Mouse (Mus musculus): Measurements from ENCODE around the gene Orai1.

Orai1 gene

DNA sequence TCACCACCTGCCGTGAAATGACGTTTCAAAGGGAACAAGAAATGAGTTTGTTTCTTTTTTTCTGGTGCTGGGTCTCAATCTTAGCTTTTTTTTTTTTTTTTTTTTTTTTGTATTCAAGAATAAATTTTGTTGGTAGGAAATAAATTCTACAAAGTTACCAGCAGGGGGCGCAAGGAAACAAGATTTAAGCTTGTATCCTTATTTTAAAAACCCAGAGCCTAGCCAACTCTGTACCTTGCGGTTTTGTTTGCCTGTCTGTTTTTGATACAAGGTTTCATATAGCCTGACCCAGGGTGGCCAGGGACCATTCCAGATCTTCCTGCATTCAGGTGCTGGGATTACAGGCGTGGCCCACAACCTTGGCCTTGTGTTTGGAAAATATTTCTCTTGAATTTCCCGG, 49.3 kb downstream of the Orai1 start:
- no peak for DNase-seq (ENCODE audit: extremely low read depth, low read depth, low spot score)

DNA sequence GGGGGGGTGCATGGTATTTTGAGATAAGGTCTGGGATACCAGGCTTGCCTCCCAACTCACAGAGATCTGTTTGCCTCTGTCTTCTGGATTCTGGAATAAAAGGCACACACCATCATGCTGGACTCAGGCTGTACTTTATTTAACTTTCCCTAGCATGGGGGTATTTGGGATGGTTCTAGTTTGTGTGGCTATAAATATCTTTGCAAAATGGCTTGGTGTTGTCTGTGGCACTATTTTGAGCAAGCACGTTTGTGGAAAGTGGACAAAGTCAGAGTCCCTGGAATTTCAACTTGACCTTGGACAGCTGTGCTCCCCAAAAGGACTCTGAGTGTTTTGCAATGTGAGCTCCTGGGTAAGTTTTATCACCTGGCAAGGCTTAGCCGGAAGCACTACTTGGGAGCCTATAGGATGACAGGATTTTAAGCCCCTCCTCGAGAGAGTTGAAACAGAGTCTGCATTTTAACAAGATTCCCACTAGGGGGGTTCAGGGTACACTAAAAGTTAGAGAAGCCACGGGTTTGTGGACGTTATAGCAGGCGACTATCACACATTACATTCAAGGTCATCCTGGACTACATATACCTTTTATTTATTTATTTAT, 52.6 kb downstream of the Orai1 start:
- no peak for DNase-seq (ENCODE audit: extremely low read depth, low read depth, low spot score)

DNA sequence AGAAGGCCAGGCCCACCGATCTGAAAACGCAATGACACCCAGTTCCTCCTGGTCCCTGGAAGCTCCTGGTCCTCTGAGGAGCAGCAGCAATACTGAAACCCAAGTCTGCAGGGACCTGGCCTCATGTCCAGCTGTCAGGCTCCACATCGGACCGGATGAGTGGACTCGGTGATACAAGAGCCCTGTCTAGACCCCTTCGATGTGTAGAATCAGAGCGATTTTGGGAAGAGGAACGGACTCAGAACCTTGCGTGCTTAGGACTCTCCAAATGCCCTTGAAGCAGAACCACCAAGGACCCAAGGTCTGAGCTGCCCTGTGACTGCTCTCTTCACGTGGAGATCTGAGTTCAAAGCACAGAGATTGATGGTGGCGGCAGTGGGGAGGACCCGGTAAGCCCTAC, 53.2 kb downstream of the Orai1 start, which contains the start of gene Tmem120b:
Gene Tmem120b, plus strand, starts transcription at position 301 of the 400 bp plus-strand sequence.
- DNase-seq (ENCODE audit: extremely low read depth, low read depth, low spot score), result no peak

DNA sequence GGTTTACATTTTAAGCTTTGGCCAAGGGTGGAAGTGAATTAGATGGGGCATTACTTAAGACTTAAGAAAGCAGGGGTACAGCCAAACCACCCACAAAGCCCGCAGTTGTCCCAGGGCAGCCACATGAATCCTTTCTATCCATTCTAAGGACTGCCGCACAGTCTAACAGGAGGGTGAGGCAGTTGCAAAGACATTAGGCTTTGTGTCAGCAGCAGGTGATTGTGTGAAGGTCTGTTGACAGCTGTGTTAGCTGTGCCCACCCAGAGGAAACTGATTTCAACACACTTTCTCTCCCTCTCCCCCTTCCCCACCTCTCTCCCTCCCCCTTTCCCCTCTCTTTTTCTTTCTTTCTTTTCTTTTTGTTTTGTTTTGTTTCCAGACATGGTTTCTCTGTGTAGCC, 53.8 kb downstream of the Orai1 start:
- DNase-seq (ENCODE audit: extremely low read depth, low read depth, low spot score), result no peak

DNA sequence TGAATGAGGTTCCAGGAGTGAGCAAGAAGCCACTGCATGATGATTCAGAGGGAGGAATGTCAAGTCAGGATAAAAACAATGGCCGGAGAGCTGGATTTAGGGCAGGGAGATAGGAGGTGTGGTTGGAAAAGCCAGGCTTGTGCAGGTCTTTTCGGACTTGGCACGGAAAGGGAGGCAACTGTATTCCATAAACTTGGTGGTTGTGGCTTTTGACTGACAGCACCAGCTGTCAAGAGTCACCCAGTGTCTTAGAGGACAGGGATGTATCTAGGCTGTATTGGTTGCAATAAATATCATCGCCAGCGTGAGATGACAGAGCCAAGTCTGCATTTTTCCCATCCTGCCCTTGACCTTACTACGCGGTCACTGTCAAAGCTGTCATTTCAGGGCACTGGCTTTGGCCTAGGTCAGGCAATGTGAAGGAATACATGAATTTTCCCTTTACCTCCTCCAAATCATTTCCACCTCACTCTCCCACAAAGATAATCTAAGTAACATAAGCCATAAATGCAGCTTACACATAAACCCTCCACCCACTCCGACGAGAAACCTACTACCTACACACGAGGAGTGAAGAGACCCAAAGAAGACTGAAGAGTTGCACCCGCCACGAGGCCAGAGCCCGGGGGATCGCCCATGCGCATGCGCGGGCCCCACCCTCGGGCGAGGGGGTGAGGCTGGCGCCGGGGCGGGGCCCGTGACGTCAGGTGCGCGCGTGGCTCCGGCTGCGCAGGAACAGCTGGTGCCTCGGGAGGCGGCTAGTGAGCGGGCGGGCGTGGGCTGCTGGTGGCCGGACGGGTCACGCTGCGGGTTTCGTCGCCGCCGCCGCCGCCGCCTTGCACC, 60.9 kb downstream of the Orai1 start:
- no peak for DNase-seq (ENCODE audit: extremely low read depth, low read depth, low spot score)

DNA sequence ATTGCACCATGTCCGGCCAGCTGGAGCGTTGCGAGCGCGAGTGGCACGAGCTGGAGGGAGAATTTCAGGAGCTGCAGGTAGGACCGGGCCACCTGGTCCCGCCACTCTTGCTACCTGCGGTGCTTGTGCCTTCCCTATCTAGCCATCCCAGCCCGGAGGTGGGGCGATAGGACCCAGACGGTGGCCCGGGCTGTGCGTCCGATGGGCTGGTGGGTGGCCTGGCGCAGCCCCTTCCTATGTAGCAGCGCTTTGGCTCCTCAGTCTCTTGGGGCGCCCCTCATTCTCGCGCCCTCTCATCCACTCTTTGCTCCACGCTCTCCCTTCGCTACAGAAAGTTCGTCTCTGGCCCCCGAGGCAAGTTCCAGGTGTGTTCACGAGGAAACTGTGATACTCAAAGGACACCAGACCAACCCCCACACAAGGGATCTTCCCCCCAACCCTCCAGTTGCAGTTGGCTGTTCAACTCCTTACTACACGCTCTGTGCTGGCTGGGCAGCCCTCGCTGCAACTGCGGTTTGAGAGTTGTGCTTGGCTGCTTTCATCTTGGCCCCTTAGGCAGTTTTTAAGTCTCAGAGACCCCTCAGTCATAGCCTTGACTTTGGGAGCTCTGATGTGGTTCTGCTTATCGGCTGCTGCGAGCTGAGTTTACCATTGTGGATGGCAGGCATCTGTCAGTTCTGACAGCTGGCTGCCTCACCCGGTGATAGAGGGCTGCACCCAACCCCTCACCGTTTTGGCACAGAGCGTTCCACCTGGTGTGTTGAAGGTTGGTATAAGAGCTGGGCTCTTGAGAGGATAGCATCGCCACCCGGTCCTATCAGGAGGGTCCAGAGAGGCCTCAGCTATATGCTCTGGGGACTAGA, 61.8 kb downstream of the Orai1 start:
- DNase-seq (ENCODE audit: extremely low read depth, low read depth, low spot score), result no peak

DNA sequence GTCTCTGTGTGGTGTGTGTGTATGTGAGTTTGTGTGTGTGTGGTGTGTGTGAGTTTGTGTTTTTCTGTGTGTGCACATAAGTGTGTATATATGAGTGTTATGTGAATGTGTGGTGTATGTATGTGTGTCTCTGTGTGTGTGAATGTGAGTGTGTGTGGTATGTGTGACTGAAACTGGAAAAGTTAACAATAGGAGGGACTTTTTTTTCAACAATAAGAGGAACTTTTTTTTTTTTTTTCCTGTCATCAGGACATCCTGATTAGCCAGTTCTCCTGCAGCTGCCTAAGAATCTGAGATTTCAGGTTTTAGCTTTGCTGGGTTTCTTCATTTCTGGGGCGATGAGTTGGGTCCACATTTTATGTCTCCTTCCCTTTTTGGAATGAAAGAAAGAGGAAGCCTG, 64.7 kb downstream of the Orai1 start:
- DNase-seq (ENCODE audit: extremely low read depth, low read depth, low spot score), result no peak

DNA sequence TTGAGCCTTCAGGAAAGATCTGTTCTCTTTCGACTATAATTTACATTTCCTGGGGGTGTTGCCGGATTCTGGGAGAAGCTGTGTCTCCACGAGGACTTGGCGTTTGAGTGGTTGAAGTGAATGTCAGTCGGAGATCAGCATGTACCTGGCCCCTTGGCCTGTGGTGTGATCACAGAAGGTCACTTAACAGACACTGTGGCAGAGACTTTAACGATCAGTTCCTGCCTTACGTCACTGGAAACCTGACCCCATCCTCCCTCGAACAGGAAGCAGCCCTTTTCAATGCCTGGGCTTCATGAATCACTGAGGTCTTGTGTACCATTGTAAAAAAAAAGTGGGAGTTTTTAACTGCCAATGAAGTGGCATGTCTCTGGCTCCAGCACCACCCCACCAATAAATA, 65.2 kb downstream of the Orai1 start:
- no peak for DNase-seq (ENCODE audit: extremely low read depth, low read depth, low spot score)

Measured in fat pad, adult 2 months (tissue).